Mouse (Mus musculus): ENCODE results near the gene Cadm2. TPM values are rescaled to one million over a fixed set of nuclear protein-coding genes. Genes with fewer than 3 reads are reported as not detected.

Gene Cadm2
- polyA plus RNA-seq, 1 experiment from 2014 or later, result 12.0 TPM

- H3K4me3 ChIP-seq, result no peak overlapping the region
- no peaks in the 10 kb centered on the region for H3K36me3 ChIP-seq
- no peak for ATAC-seq (ENCODE audit: low FRiP score, low read depth)
- no peak overlapping the region for H3K4me2 ChIP-seq (replicated peaks)
- H3K4me1 ChIP-seq, result no peaks in the 10 kb centered on the region
- no peak overlapping the region for H3K9ac ChIP-seq
- H3K9me3 ChIP-seq, result no peaks in the 10 kb centered on the region
- H3K27me3 ChIP-seq (replicated peaks), result no peaks in the 10 kb centered on the region
- WGBS, result 88% methylated on average over 3 of the region's 3 CpGs
- H3K27ac ChIP-seq, result no peak overlapping the region
Measured at GRCm38 (mm10) chr16:67467041-67467440, 153.7 kb downstream of the Cadm2 start.

DNA sequence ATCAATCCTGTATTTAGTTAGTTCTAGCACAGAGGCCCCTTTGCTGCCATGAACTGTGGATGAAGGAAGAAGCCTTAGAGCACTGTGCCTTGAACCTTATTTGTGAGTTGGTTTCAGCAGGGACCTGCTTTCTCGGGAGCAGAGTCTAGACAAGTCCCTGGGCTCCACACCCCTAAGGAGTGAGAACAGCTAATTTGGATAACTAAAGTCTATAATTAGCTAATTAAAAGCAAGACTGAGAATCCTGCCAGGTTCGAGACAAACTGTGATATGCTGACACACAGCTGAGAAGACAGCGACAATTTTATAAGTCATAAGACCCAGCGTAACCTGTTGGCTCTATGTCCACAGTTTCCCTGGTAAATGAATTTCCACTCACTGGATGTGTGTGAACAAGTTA, 184.4 kb downstream of the Cadm2 start:
- H3K27me3 ChIP-seq (replicated peaks), result no peaks in the 10 kb centered on the region
- no peaks in the 10 kb centered on the region for H3K9me3 ChIP-seq
- H3K4me1 ChIP-seq, result no peaks in the 10 kb centered on the region
- no peak overlapping the region for H3K9ac ChIP-seq
- no peak overlapping the region for H3K4me2 ChIP-seq (replicated peaks)
- no peak overlapping the region for H3K27ac ChIP-seq
- no peak overlapping the region for H3K4me3 ChIP-seq
- ATAC-seq (ENCODE audit: low FRiP score, low read depth), result no peak
- 82% methylated on average over 4 of the region's 4 CpGs for WGBS
- H3K36me3 ChIP-seq, result no peaks in the 10 kb centered on the region

- H3K27me3 ChIP-seq (replicated peaks), result no peaks in the 10 kb centered on the region
- H3K4me1 ChIP-seq, result no peaks in the 10 kb centered on the region
- H3K9ac ChIP-seq, result no peak overlapping the region
- no peaks in the 10 kb centered on the region for H3K9me3 ChIP-seq
- no peak overlapping the region for H3K4me2 ChIP-seq (replicated peaks)
- H3K27ac ChIP-seq, result no peak overlapping the region
- no peak for ATAC-seq (ENCODE audit: low FRiP score, low read depth)
- no peaks in the 10 kb centered on the region for H3K36me3 ChIP-seq
- WGBS, result 78% methylated on average over 1 of the region's 1 CpGs
- no peak overlapping the region for H3K4me3 ChIP-seq
Measured at GRCm38 (mm10) chr16:67425371-67425770, 195.3 kb downstream of the Cadm2 start.

DNA sequence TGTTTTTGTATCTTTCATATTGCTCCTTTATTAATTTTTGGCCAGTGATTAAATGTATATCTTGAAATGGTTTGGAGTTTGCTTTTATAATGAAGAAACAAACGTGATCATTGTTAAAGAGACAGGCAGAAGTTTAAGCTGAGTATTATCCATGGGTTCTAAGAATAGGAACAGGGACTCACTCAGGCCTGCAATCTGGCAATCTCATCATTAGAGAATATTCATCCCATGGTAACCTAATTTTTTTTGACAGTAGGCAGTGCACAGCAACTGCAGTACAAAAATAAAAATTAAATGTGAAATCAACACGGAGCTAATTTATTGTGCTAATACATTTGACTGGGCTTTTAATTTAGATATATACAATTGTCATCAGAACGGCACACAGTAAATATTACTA, 209.8 kb downstream of the Cadm2 start:
- WGBS, result 69% methylated on average over 3 of the region's 3 CpGs
- no peak for ATAC-seq (ENCODE audit: low FRiP score, low read depth)

GRCm38 (mm10) chr16:67410482-67410881, 210.2 kb downstream of the Cadm2 start:
- Histone ChIP-seq H3K9me3 (no peaks in the 10 kb centered on the region), H3K36me3 (no peaks in the 10 kb centered on the region), H3K4me3 (no peak overlapping the region), H3K9ac (no peak overlapping the region), H3K27ac (no peak overlapping the region), H3K4me1 (no peaks in the 10 kb centered on the region), H3K4me2 (replicated peaks) (no peak overlapping the region), H3K27me3 (replicated peaks) (no peaks in the 10 kb centered on the region)
- 80% methylated on average over 2 of the region's 2 CpGs for WGBS
- ATAC-seq (ENCODE audit: low FRiP score, low read depth), result no peak

More for the DNA sequence above, 209.8 kb downstream of the Cadm2 start:
- H3K9me3 ChIP-seq, result no peaks in the 10 kb centered on the region
- no peak overlapping the region for H3K9ac ChIP-seq
- no peak overlapping the region for H3K27ac ChIP-seq
- no peak overlapping the region for H3K4me3 ChIP-seq
- no peaks in the 10 kb centered on the region for H3K36me3 ChIP-seq
- no peak overlapping the region for H3K4me2 ChIP-seq (replicated peaks)
- H3K4me1 ChIP-seq, result no peaks in the 10 kb centered on the region
- no peaks in the 10 kb centered on the region for H3K27me3 ChIP-seq (replicated peaks)

GRCm38 (mm10) chr16:67367745-67368144, 253.0 kb downstream of the Cadm2 start:
- H3K27ac ChIP-seq, result no peak overlapping the region
- H3K27me3 ChIP-seq (replicated peaks), result no peaks in the 10 kb centered on the region
- no peak overlapping the region for H3K4me2 ChIP-seq (replicated peaks)
- ATAC-seq (ENCODE audit: low FRiP score, low read depth), result no peak
- H3K4me1 ChIP-seq, result no peaks in the 10 kb centered on the region
- H3K4me3 ChIP-seq, result no peak overlapping the region
- WGBS, result 77% methylated on average over 2 of the region's 2 CpGs
- H3K9me3 ChIP-seq, result no peaks in the 10 kb centered on the region
- no peaks in the 10 kb centered on the region for H3K36me3 ChIP-seq
- no peak overlapping the region for H3K9ac ChIP-seq

- no peaks in the 10 kb centered on the region for H3K27me3 ChIP-seq (replicated peaks)
- H3K9ac ChIP-seq, result no peak overlapping the region
- no peaks in the 10 kb centered on the region for H3K4me1 ChIP-seq
- no peak for ATAC-seq (ENCODE audit: low FRiP score, low read depth)
- no peaks in the 10 kb centered on the region for H3K9me3 ChIP-seq
- no peak overlapping the region for H3K4me3 ChIP-seq
- H3K4me2 ChIP-seq (replicated peaks), result no peak overlapping the region
- H3K27ac ChIP-seq, result no peak overlapping the region
- WGBS, result 90% methylated on average over 5 of the region's 5 CpGs
- H3K36me3 ChIP-seq, result no peaks in the 10 kb centered on the region
Measured at GRCm38 (mm10) chr16:67348011-67348410, 272.7 kb downstream of the Cadm2 start.

DNA sequence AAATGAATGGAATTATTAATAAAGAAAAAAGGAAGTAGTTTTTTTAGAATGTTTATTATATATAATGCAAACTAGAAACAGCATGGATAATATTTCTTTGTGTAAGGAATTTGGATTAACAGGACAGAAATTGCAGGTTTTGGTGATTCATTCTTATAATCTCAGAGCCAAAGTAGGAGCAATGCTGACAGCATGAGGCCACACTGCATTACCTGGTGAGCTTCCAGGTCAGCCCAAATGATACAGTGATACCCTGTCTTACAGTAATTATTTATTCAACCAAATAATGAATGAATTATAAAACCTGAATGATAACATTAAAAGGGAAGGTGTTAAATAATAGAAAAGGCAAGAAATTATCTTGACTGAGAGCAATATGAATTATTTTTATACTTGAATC, 273.1 kb downstream of the Cadm2 start:
- H3K36me3 ChIP-seq, result no peaks in the 10 kb centered on the region
- no peaks in the 10 kb centered on the region for H3K27me3 ChIP-seq (replicated peaks)
- H3K4me3 ChIP-seq, result no peak overlapping the region
- no peaks in the 10 kb centered on the region for H3K4me1 ChIP-seq
- no peak overlapping the region for H3K27ac ChIP-seq
- H3K9me3 ChIP-seq, result no peaks in the 10 kb centered on the region
- no peak for ATAC-seq (ENCODE audit: low FRiP score, low read depth)
- H3K4me2 ChIP-seq (replicated peaks), result no peak overlapping the region
- no peak overlapping the region for H3K9ac ChIP-seq

DNA sequence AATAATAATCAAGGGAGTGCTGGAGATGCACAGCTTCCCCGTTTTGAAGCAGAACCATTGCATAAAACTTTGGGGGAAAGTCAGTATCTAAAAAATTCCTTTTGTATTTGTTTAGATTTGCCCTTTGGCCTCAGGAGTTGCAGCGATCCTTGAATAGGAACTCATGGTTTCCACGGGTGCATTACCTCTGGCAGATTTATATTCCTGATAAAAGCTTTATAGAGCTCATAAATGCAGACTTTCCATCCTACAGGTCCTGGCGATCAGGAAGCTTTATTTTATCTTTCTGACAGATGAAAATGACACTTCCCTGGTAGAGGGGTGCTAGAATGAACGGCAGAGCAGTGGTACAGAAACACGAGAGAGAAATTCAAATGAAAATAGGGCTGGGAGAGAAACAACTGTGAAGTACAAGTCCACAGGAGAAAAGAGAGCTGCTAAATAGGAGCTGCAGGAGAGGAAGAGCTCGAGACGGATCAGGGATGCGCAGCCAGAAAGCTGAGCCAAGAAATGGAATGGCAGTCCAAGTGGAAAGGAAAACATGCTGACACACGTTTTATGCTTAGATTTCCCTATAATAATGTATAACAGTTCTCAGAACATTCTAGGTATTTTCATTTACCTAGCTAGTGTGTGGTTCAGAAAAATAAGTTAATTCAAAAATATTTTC, 274.0 kb downstream of the Cadm2 start:
- no peak for ATAC-seq (ENCODE audit: low FRiP score, low read depth)
- WGBS, result 38% methylated on average over 10 of the region's 10 CpGs
- no peak overlapping the region for H3K4me2 ChIP-seq (replicated peaks)

GRCm38 (mm10) chr16:67344194-67344593, 276.5 kb downstream of the Cadm2 start:
- Histone ChIP-seq H3K27me3 (replicated peaks) (no peaks in the 10 kb centered on the region), H3K4me2 (replicated peaks) (no peak overlapping the region), H3K36me3 (no peaks in the 10 kb centered on the region), H3K9me3 (no peaks in the 10 kb centered on the region), H3K4me1 (no peaks in the 10 kb centered on the region), H3K9ac (no peak overlapping the region), H3K4me3 (no peak overlapping the region), H3K27ac (no peak overlapping the region)
- WGBS, result 19% methylated on average over 5 of the region's 5 CpGs
- ATAC-seq (ENCODE audit: low FRiP score, low read depth), result no peak

More for the DNA sequence above, 274.0 kb downstream of the Cadm2 start:
- Histone ChIP-seq H3K4me3 (no peak overlapping the region), H3K27ac (no peak overlapping the region), H3K4me1 (no peaks in the 10 kb centered on the region), H3K9ac (no peak overlapping the region), H3K27me3 (replicated peaks) (no peaks in the 10 kb centered on the region), H3K9me3 (no peaks in the 10 kb centered on the region), H3K36me3 (no peaks in the 10 kb centered on the region)

- Histone ChIP-seq H3K4me2 (replicated peaks) (no peak overlapping the region), H3K36me3 (no peaks in the 10 kb centered on the region), H3K4me1 (no peaks in the 10 kb centered on the region), H3K4me3 (no peak overlapping the region), H3K27ac (no peak overlapping the region), H3K27me3 (replicated peaks) (no peaks in the 10 kb centered on the region), H3K9ac (no peak overlapping the region), H3K9me3 (no peaks in the 10 kb centered on the region)
- no peak for ATAC-seq (ENCODE audit: low FRiP score, low read depth)
- 85% methylated on average over 2 of the region's 2 CpGs for WGBS
Measured at GRCm38 (mm10) chr16:67311033-67311432, 309.7 kb downstream of the Cadm2 start.

DNA sequence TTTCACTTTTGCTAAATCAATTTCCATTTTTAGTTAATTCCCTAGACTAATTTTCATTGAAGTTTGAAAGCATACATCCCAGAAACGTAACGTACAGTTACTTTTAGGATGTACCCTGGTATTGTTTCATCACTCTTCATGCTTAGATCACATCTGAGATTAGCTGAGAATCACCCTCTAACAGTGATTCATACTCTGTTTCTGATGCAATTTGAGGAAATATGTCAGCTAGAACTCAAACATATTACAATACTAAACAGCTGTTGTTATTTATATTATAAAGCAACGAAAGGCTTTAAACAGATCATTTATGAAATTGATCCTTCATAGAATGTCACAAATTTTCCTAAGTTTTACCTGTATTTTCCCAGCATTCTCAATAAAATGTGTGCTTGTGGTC, 336.0 kb downstream of the Cadm2 start:
- no peak overlapping the region for H3K27ac ChIP-seq
- no peaks in the 10 kb centered on the region for H3K27me3 ChIP-seq (replicated peaks)
- no peak overlapping the region for H3K4me3 ChIP-seq
- no peak overlapping the region for H3K9ac ChIP-seq
- H3K36me3 ChIP-seq, result no peaks in the 10 kb centered on the region
- H3K4me1 ChIP-seq, result no peaks in the 10 kb centered on the region
- H3K4me2 ChIP-seq (replicated peaks), result no peak overlapping the region
- no peak for ATAC-seq (ENCODE audit: low FRiP score, low read depth)
- WGBS, result 89% methylated on average over 3 of the region's 3 CpGs
- no peaks in the 10 kb centered on the region for H3K9me3 ChIP-seq

DNA sequence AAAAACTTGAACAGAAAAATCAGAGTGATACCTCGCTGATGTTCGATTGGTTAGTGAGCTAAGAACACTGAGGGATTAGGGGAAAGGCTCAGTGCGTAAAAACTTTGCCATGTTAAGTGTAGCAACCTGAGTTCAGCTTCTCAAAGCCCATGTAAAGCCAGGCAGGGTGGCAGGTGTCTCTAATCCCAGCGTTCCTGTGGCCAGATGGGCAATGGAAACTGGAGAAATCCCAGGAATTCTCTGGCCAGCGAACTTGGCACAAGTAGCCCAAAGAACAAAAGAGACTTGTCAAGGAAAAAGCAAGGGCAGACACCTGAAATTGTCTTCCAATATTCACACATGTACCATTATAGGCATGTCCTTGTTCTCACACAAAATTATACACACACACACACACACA, 377.1 kb downstream of the Cadm2 start:
- Histone ChIP-seq H3K4me2 (replicated peaks) (no peak overlapping the region), H3K9me3 (no peaks in the 10 kb centered on the region), H3K27ac (no peak overlapping the region), H3K4me3 (no peak overlapping the region), H3K27me3 (replicated peaks) (no peaks in the 10 kb centered on the region), H3K36me3 (no peaks in the 10 kb centered on the region), H3K9ac (no peak overlapping the region), H3K4me1 (no peaks in the 10 kb centered on the region)
- ATAC-seq (ENCODE audit: low FRiP score, low read depth), result no peak
- WGBS, result 88% methylated on average over 5 of the region's 5 CpGs

All from neural tube, embryonic 12.5 days (tissue).